Mouse (Mus musculus) ES-Bruce4 (cell line): ENCODE results near the gene Rundc3a.

Experiments used
- CTCF ChIP-seq: IDR thresholded peaks from one replicate; pipeline ENCODE4 v1.8.1; 2011; ENCODE audit warnings: low read depth, low read length
- EP300 ChIP-seq: IDR thresholded peaks from 2 replicates; pipeline ENCODE4 v1.6.1; 2011; ENCODE audit warnings: low read depth, low read length; ENCODE audit not compliant: insufficient read depth
- POLR2A ChIP-seq: IDR thresholded peaks from one replicate; pipeline ENCODE4 v1.8.1; 2011; ENCODE audit warnings: low read length; ENCODE audit not compliant: insufficient read depth

GRCm38 (mm10) chr11:102399610-102400072 is 6.4 kb downstream of the Rundc3a start:
- no peak for TF ChIP-seq POLR2A
- no peak for TF ChIP-seq CTCF
- TF ChIP-seq EP300 = no peak
